Mouse (Mus musculus) spleen, embryonic (tissue): ENCODE results near the gene Olfr560.

Experiments used
- CTCF ChIA-PET: fragments of 350-600 bp; sonication (Branson Sonifier 250); formaldehyde crosslinking; loops from one replicate; lab custom pipeline; 2022; lab: Charles Lee

Gene Olfr560

GRCm38 (mm10) chr7:102759266-102759665 lies at the start of gene Olfr560, which contains the start of gene Olfr78:
Gene Olfr560, minus strand, starts transcription at chr7:102759366.
Gene Olfr78, minus strand, starts transcription at chr7:102759471.
- CTCF ChIA-PET = no interaction called here

GRCm38 (mm10) chr7:102803180-102803579 lies 44.0 kb upstream of the Olfr560 start, which contains the start of gene Olfr564:
Gene Olfr564, plus strand, starts transcription at chr7:102803480.
- CTCF ChIA-PET = no interaction called here

DNA sequence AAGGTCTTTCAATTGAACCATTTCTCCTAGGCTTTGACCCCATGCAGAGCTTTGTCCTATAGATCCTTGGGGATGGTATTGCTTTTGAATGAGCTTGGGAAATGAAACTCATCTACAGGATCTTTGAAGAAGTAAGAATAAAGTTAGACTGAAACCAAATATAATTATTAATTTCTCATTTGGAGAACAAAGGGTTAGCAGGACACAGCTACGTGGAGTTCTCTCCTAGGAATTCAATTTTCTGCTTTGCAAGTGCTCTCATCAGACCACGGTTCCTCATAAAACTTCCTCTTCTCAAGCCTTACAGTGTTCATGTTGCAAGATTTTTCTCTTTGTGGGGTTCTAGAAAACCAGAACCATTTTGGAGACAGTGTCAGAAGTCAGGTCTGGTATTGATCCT lies 11.8 kb upstream of the Olfr560 start, which contains the start of gene Olfr561:
Gene Olfr561, plus strand, starts transcription at position 301 of the 400 bp plus-strand sequence.
- CTCF ChIA-PET = interaction anchor here (0.6 kb wide), 1 partner anchor 172 kb away, joined by 8 read pairs; no protein-coding TSS in a partner anchor

DNA sequence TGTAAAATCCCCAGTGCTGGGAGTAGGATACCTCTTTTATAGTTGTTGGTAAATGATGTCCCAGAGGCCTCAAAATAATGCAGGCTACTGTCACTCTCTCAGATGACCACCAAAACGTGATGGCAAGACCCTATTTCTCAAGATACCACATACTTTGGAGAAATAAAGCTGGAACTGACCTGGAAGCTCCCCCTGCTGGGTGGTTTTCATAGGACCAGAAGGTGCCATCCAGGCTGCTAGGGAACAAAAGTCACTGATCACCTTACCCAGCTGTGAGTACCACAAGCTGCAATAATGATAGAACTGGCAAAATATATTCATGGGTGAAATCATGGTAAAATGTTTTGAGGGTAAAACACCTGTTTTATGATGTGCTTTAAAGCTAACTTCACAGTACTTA lies 7.1 kb downstream of the Olfr560 start:
- CTCF ChIA-PET = no interaction called here

GRCm38 (mm10) chr7:102737705-102738104 lies 21.5 kb downstream of the Olfr560 start:
- CTCF ChIA-PET = no interaction called here

DNA sequence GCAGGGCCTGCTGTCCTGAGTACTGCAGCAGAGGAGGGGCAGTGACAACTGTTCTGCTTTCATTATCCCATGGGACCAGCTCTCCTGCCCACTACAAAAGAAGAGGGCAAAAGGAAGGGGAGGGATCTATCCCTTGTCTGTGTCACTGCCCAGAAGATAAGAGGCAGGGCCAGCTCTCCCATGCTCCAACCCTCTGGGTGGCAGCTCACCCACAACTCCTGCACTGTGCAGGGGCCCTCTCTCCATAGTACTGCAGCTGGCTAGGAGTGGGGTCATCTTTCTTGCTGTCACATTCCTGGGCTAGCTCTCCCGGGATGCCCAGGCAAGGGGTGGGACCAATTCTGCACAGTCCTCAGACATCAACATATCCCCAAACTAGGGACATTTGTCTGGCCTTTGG lies 25.4 kb downstream of the Olfr560 start:
- CTCF ChIA-PET = no interaction called here

GRCm38 (mm10) chr7:102727391-102727790 lies 31.8 kb downstream of the Olfr560 start, which contains the start of gene Olfr559:
Gene Olfr559, minus strand, starts transcription at chr7:102727491.
- CTCF ChIA-PET = no interaction called here

- CTCF ChIA-PET = no interaction called here
Observed at GRCm38 (mm10) chr7:102718970-102719369, 40.2 kb downstream of the Olfr560 start, which contains the start of gene Olfr33. Gene Olfr33, minus strand, starts transcription at chr7:102719070.

- CTCF ChIA-PET = no interaction called here
Observed at GRCm38 (mm10) chr7:102701915-102702314, 57.3 kb downstream of the Olfr560 start, which contains the start of gene Olfr558. Gene Olfr558, plus strand, starts transcription at chr7:102702215.
